8 mouse cellular contexts compared by ENCODE assay signal in the genomic region with DNA sequence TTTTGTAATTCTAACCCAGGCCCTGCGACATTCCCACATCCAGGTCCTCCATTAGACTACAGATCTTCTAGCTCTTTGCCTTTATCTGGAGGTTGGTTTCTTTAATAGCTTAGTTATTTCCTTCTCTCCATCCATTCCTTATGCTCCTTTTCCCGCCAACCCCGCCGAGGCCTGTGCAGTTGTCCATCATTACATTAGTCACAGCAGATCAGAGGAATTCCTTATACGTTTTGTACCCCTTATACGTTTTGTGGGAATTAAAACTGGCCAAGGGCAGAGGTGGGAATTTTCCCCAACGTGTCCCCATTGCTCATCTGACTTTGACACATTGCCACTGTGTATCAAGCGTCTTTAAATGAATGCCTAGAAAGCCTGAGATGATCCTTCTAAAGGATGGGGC. TPM values are rescaled to one million over a fixed set of nuclear protein-coding genes. Genes with fewer than 3 reads are reported as not detected.
DNase-seq lines count a peak whose midpoint lies in the region; ATAC-seq and TF ChIP-seq lines count a peak whose summit lies in the region.

No protein-coding gene starts in this region.

- TF ChIP-seq CTCF in lung, postnatal 0 days (IDR thresholded peaks at IDR 0.05) = no peak
- no peak for TF ChIP-seq CTCF in olfactory bulb, adult 2 months (IDR thresholded peaks at IDR 0.05; ENCODE audit: insufficient read depth, low read depth, low read length)

- no peaks in the 10 kb centered on the region for H3K9me3 ChIP-seq in lung, postnatal 0 days (ENCODE audit: low read length)
- H3K9me3 ChIP-seq in limb, embryonic 10.5 days (replicated peaks) = no peaks in the 10 kb centered on the region

- peak; percentile 1 for DNase-seq in adrenal gland, postnatal 36 days
- DNase-seq in adrenal gland, adult 2 months = no peak
- DNase-seq in lung, postnatal 0 days (ENCODE audit: low spot score) = no peak
- DNase-seq in lung, postnatal 14 days = no peak
- peak; percentile 31 for DNase-seq in limb, embryonic 10.5 days (ENCODE audit: low spot score)
- DNase-seq in layer of hippocampus, postnatal 36 days = no peak
- no peak for DNase-seq in embryo, embryonic 9.5 days (ENCODE audit: extremely low spot score)

- H3K4me1 ChIP-seq in lung, postnatal 0 days (ENCODE audit: insufficient read depth, low read depth, low read length) = peaks cover 3% of the 10 kb centered on the region; the same call in 1 of the 2 replicates
- peaks cover 15% of the 10 kb centered on the region for H3K4me1 ChIP-seq in limb, embryonic 10.5 days
- H3K4me1 ChIP-seq in olfactory bulb, adult 2 months (ENCODE audit: control insufficient read depth, insufficient read depth, low read length) = no peaks in the 10 kb centered on the region

- WGBS in lung, postnatal 0 days = 48% methylated on average over 8 of the region's 8 CpGs
- 39% methylated on average over 8 of the region's 8 CpGs for WGBS in limb, embryonic 10.5 days
- 46% methylated on average over 8 of the region's 8 CpGs for WGBS in olfactory bulb, adult 2 months

- H3K9ac ChIP-seq in lung, postnatal 0 days (replicated peaks; ENCODE audit: low read depth) = no peak overlapping the region

- no peaks in the 10 kb centered on the region for H3K36me3 ChIP-seq in lung, postnatal 0 days (ENCODE audit: insufficient read depth, low read length)
- no peaks in the 10 kb centered on the region for H3K36me3 ChIP-seq in limb, embryonic 10.5 days

- no peaks in the 10 kb centered on the region for H3K27me3 ChIP-seq in lung, postnatal 0 days (replicated peaks; ENCODE audit: insufficient read depth, low read length)
- H3K27me3 ChIP-seq in limb, embryonic 10.5 days (ENCODE audit: low read depth, poor library complexity, severe bottlenecking) = no peaks in the 10 kb centered on the region

- H3K4me2 ChIP-seq in lung, postnatal 0 days (replicated peaks; ENCODE audit: low read depth, low read length) = peak overlapping the region; percentile 65

- no peak for ATAC-seq in lung, postnatal 0 days

- no peak overlapping the region for H3K27ac ChIP-seq in lung, postnatal 0 days (ENCODE audit: low read length)
- peak overlapping the region; percentile 84; the same call in 1 of the 2 replicates for H3K27ac ChIP-seq in limb, embryonic 10.5 days
- no peak overlapping the region for H3K27ac ChIP-seq in olfactory bulb, adult 2 months (ENCODE audit: insufficient read depth, low read depth, low read length)

- no peak for TF ChIP-seq POLR2A in olfactory bulb, adult 2 months (IDR thresholded peaks at IDR 0.05; ENCODE audit: insufficient read depth, low read depth, low read length)

- TF ChIP-seq EP300 in lung, postnatal 0 days (IDR thresholded peaks at IDR 0.05) = no peak

- H3K4me3 ChIP-seq in lung, postnatal 0 days (ENCODE audit: low read depth, low read length) = peak overlapping the region; percentile 61
- H3K4me3 ChIP-seq in limb, embryonic 10.5 days = peak overlapping the region; percentile 77
- peak overlapping the region; percentile 68 for H3K4me3 ChIP-seq in olfactory bulb, adult 2 months (ENCODE audit: insufficient read depth, low read depth, low read length)

RNA-seq across cellular contexts. Expression of a gene that starts 0.3 kb away (rescaled TPM):
- not detected for total RNA-seq in adrenal gland, postnatal 36 days (2021)
- under 1 TPM in 1 of 2 experiments, not detected in 1; 0.17 TPM for total RNA-seq in adrenal gland, adult 2 months (2021)
- not detected in 2 replicates for polyA plus RNA-seq in adrenal gland, adult 2 months (2012; rRNA removed)
- 1.7 and 3.2 TPM in 2 replicates for polyA plus RNA-seq in lung, postnatal 0 days (2015; fragmentation: Nextera tagmentation; extraction: Ambion mirVana)
- polyA plus RNA-seq in limb, embryonic 10.5 days (2016; fragmentation: Nextera tagmentation; extraction: Ambion mirVana) = 0.08 and 0.19 TPM in 2 replicates
- polyA plus RNA-seq in olfactory bulb, adult 2 months (2012; ENCODE audit: insufficient read depth, insufficient read length, low replicate concordance, missing spikeins) = not detected in 2 replicates
- under 1 TPM; 0.92 to 0.94 TPM for total RNA-seq in layer of hippocampus, postnatal 36 days (2021)

RNA-seq across cellular contexts. Expression of a gene that starts 0.6 kb away (rescaled TPM):
- total RNA-seq in adrenal gland, postnatal 36 days (2021) = 10 to 100 TPM; 22.7 to 29.2 TPM
- 10 to 100 TPM; 19.1 to 23.9 TPM for total RNA-seq in adrenal gland, adult 2 months (2021)
- 0.57 and 0.78 TPM in 2 replicates for polyA plus RNA-seq in adrenal gland, adult 2 months (2012; rRNA removed)
- polyA plus RNA-seq in lung, postnatal 0 days (2015; fragmentation: Nextera tagmentation; extraction: Ambion mirVana) = 15.0 and 19.1 TPM in 2 replicates
- polyA plus RNA-seq in limb, embryonic 10.5 days (2016; fragmentation: Nextera tagmentation; extraction: Ambion mirVana) = 69.8 and 70.8 TPM in 2 replicates
- polyA plus RNA-seq in olfactory bulb, adult 2 months (2012; ENCODE audit: insufficient read depth, insufficient read length, low replicate concordance, missing spikeins) = not detected in 2 replicates
- 10 to 100 TPM; 18.2 to 19.9 TPM for total RNA-seq in layer of hippocampus, postnatal 36 days (2021)

RNA-seq across cellular contexts. Expression of a gene that starts 39.3 kb away (rescaled TPM):
- not detected for total RNA-seq in adrenal gland, postnatal 36 days (2021)
- not detected for total RNA-seq in adrenal gland, adult 2 months (2021)
- polyA plus RNA-seq in adrenal gland, adult 2 months (2012; rRNA removed) = not detected in 2 replicates
- not detected in 2 replicates for polyA plus RNA-seq in lung, postnatal 0 days (2015; fragmentation: Nextera tagmentation; extraction: Ambion mirVana)
- 0.13 TPM in 1 of 2 replicates, not detected in the other for polyA plus RNA-seq in limb, embryonic 10.5 days (2016; fragmentation: Nextera tagmentation; extraction: Ambion mirVana)
- polyA plus RNA-seq in olfactory bulb, adult 2 months (2012; ENCODE audit: insufficient read depth, insufficient read length, low replicate concordance, missing spikeins) = not detected in 2 replicates
- not detected for total RNA-seq in layer of hippocampus, postnatal 36 days (2021)

RNA-seq across cellular contexts. Expression of a gene that starts 43.1 kb away (rescaled TPM):
- not detected for total RNA-seq in adrenal gland, postnatal 36 days (2021)
- total RNA-seq in adrenal gland, adult 2 months (2021) = not detected
- not detected in 2 replicates for polyA plus RNA-seq in adrenal gland, adult 2 months (2012; rRNA removed)
- polyA plus RNA-seq in lung, postnatal 0 days (2015; fragmentation: Nextera tagmentation; extraction: Ambion mirVana) = not detected in 2 replicates
- polyA plus RNA-seq in limb, embryonic 10.5 days (2016; fragmentation: Nextera tagmentation; extraction: Ambion mirVana) = not detected in 2 replicates
- not detected in 2 replicates for polyA plus RNA-seq in olfactory bulb, adult 2 months (2012; ENCODE audit: insufficient read depth, insufficient read length, low replicate concordance, missing spikeins)
- under 1 TPM in 1 of 2 experiments, not detected in 1; 0.13 TPM for total RNA-seq in layer of hippocampus, postnatal 36 days (2021)

Comparison
In these comparisons a context has a peak if more than half of its experiments do, and no peak if none do; other contexts are left out.
1. DNase-seq: peak in adrenal gland, postnatal 36 days (2 of 2) and limb, embryonic 10.5 days (single experiment); none in adrenal gland, adult 2 months (single experiment), lung, postnatal 0 days (single experiment), lung, postnatal 14 days (single experiment), layer of hippocampus, postnatal 36 days (0 of 2) and embryo, embryonic 9.5 days (single experiment).
2. Peak in every context shown above with its lines, with median percentiles within 50 percentile points of each other: H3K4me3 ChIP-seq.